In the genomic region with DNA sequence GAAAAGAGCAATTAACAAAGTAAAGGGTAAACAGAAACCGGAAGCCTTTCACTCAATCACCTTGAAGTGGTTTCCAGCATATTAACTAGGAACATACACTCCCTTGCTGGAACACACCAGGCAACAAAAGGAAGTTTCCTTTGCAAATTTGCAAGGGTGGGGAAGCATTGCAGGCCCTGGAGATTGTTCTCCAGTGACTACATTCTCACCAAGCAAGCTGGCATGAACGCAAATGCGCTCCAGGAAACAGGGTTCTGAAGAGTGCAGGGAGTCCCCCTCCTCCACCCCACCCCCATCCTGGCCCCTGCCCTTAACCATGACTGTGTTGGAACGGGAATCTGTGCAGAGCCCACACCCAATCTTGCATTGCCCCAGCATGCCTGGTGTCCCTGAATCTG, we compare ENCODE assay signal across 9 mouse cellular contexts. TPM values are rescaled to one million over a fixed set of nuclear protein-coding genes. Genes with fewer than 3 reads are reported as not detected.
DNase-seq lines count a peak whose midpoint lies in the region; ATAC-seq lines count a peak whose summit lies in the region.
"Had no signal": no experiment of that assay in that cellular context is flagged by ENCODE, and none has a peak within 500 bp of the region (broad histone marks: within the 10 kb centered on the region; RNA-seq: fewer than 3 reads in every experiment).

No protein-coding gene starts in this region.

- H3K4me1 ChIP-seq in lung, embryonic 15.5 days, result peaks cover 15% of the 10 kb centered on the region

- H3K4me2 ChIP-seq in lung, embryonic 15.5 days, result peak overlapping the region; percentile 17; the same call in 1 of the 2 replicates

- intact Hi-C loops in heart, postnatal 10 days (cut with DNase I), result loop anchor here (10.0 kb wide), 1 partner anchor 560 kb away; no protein-coding TSS in a partner anchor

- H3K27me3 ChIP-seq in lung, embryonic 15.5 days, result no peaks in the 10 kb centered on the region

- no peak overlapping the region for H3K4me3 ChIP-seq in lung, embryonic 15.5 days

- WGBS in lung, embryonic 15.5 days, result 8% methylated on average over 4 of the region's 4 CpGs

- no peak for ATAC-seq in lung, embryonic 15.5 days (ENCODE audit: borderline replicate concordance, extremely low read depth, low FRiP score, low TSS enrichment)
- ATAC-seq in inflammation-experienced regulatory T-cells, adult 6 months, result no peak
- ATAC-seq: activated CD4-positive, CD25-positive, alpha-beta regulatory T cell, adult 4 months had no signal

- H3K27ac ChIP-seq in lung, embryonic 15.5 days, result no peak overlapping the region

- H3K9me3 ChIP-seq in lung, embryonic 15.5 days, result no peaks in the 10 kb centered on the region

- H3K36me3 ChIP-seq in lung, embryonic 15.5 days, result no peaks in the 10 kb centered on the region

- H3K9ac ChIP-seq in lung, embryonic 15.5 days, result no peak overlapping the region

- DNase-seq in Muller cell, postnatal 12 days (ENCODE audit: inconsistent ontology term), result peak; percentile 55
- DNase-seq in ZHBTc4 (ENCODE audit: low read depth, low spot score) (peak; percentile 82), adipocyte (ENCODE audit: low spot score) (no peak)
- DNase-seq in heart, postnatal 10 days, result peak; percentile 32 to 46
- no peak for DNase-seq in layer of hippocampus, postnatal 25 days (ENCODE audit: extremely low spot score in 1 of 2, low spot score in 1 of 2)
- DNase-seq: thymus, postnatal 14 days had no signal

RNA-seq across cellular contexts. Expression of a gene that starts 36.3 kb away (rescaled TPM):
- 100 to 1,000 TPM; 387 to 411 TPM for total RNA-seq in heart, postnatal 10 days (2021)
- 335 and 336 TPM in 2 replicates for polyA plus RNA-seq in lung, embryonic 15.5 days (2015; fragmentation: Nextera tagmentation; extraction: Ambion mirVana)
- polyA plus RNA-seq in inflammation-experienced regulatory T-cells, adult 6 months (2017; shearing (Covaris generic)), result 100 to 1,000 TPM; 117 to 185 (median 137) TPM
- total RNA-seq in layer of hippocampus, postnatal 25 days (2021), result 100 to 1,000 TPM; 222 to 223 TPM

Comparison
In these comparisons a context has a peak if more than half of its experiments do, and no peak if none do; other contexts are left out.
1. DNase-seq: peak in Muller cell, postnatal 12 days (single experiment), ZHBTc4 (single experiment) and heart, postnatal 10 days (2 of 2); none in layer of hippocampus, postnatal 25 days (0 of 2) and adipocyte (single experiment).